Comparison of ENCODE assay signal across 8 mouse cellular contexts in genomic region chr13:55099726-55100478, GRCm38 (mm10). TPM values are rescaled to one million over a fixed set of nuclear protein-coding genes. Genes with fewer than 3 reads are reported as not detected.
DNase-seq lines count a peak whose midpoint lies in the region; ATAC-seq and TF ChIP-seq lines count a peak whose summit lies in the region.

Gene Uimc1, minus strand, starts transcription at chr13:55100300.

- ATAC-seq in heart, embryonic 15.5 days (replicated peaks; ENCODE audit: insufficient number of reproducible peaks, insufficient read depth, low FRiP score, low read depth) = peak; percentile 91
- ATAC-seq in neural tube, embryonic 14.5 days (ENCODE audit: low read depth) = peak; percentile 92

- peak; percentile 80 for DNase-seq in ES-CJ7 (ENCODE audit: low read depth, low spot score)
- DNase-seq in c-Kit-positive CD71-negative TER-119-negative erythroid progenitor cells, embryonic 14.5 days (ENCODE audit: low read depth) = peak; percentile 68
- peak; percentile 89 for DNase-seq in forebrain, embryonic 10.5 days (ENCODE audit: extremely low spot score, low spot score)
- DNase-seq in kidney, postnatal 14 days = peak; percentile 92
- peak; percentile 81 to 83 for DNase-seq in lung, adult 18-20 months

- peak within 1 kb of the TSS; percentile 97 for H3K9ac ChIP-seq in heart, embryonic 15.5 days
- peak within 1 kb of the TSS; percentile 87 for H3K9ac ChIP-seq in neural tube, embryonic 14.5 days (replicated peaks; ENCODE audit: low read depth, low read length)

- H3K4me3 ChIP-seq in forebrain, embryonic 10.5 days = peak within 1 kb of the TSS; percentile 89
- peak within 1 kb of the TSS; percentile 95 for H3K4me3 ChIP-seq in heart, embryonic 15.5 days
- H3K4me3 ChIP-seq in neural tube, embryonic 14.5 days (ENCODE audit: low read depth, low read length) = peak within 1 kb of the TSS; percentile 70
- peak within 1 kb of the TSS; percentile 96 for H3K4me3 ChIP-seq in testis, adult 2 months (ENCODE audit: control insufficient read depth, low read depth, low read length)

- no peaks in the 10 kb centered on the region for H3K36me3 ChIP-seq in forebrain, embryonic 10.5 days (replicated peaks)
- no peaks in the 10 kb centered on the region for H3K36me3 ChIP-seq in heart, embryonic 15.5 days
- H3K36me3 ChIP-seq in neural tube, embryonic 14.5 days (ENCODE audit: control insufficient read depth, insufficient read depth, low read length) = no peaks in the 10 kb centered on the region
- H3K36me3 ChIP-seq in testis, adult 2 months (ENCODE audit: control insufficient read depth, insufficient read depth, low read length) = no peaks in the 10 kb centered on the region

- WGBS in forebrain, embryonic 10.5 days = under 1% methylated on average over 81 of the region's 81 CpGs
- WGBS in heart, embryonic 15.5 days = under 1% methylated on average over 62 of the region's 81 CpGs
- WGBS in neural tube, embryonic 14.5 days = 1% methylated on average over 60 of the region's 81 CpGs

- H3K9me3 ChIP-seq in forebrain, embryonic 10.5 days = no peaks in the 10 kb centered on the region
- no peaks in the 10 kb centered on the region for H3K9me3 ChIP-seq in heart, embryonic 15.5 days (replicated peaks)
- H3K9me3 ChIP-seq in neural tube, embryonic 14.5 days (ENCODE audit: control insufficient read depth, low read length) = no peaks in the 10 kb centered on the region

- peak within 1 kb of the TSS; percentile 74 for H3K4me2 ChIP-seq in heart, embryonic 15.5 days
- H3K4me2 ChIP-seq in neural tube, embryonic 14.5 days (ENCODE audit: low read depth, low read length) = peak within 1 kb of the TSS; percentile 67

- peaks cover 24% of the 10 kb centered on the region for H3K4me1 ChIP-seq in forebrain, embryonic 10.5 days
- peaks cover 8% of the 10 kb centered on the region for H3K4me1 ChIP-seq in heart, embryonic 15.5 days (replicated peaks)
- peaks cover 7% of the 10 kb centered on the region; the same call in 1 of the 2 replicates for H3K4me1 ChIP-seq in neural tube, embryonic 14.5 days (ENCODE audit: control insufficient read depth, insufficient read depth, low read length)
- peaks cover 7% of the 10 kb centered on the region for H3K4me1 ChIP-seq in testis, adult 2 months (ENCODE audit: control insufficient read depth, insufficient read depth, low read length)

- peak; percentile 73 for TF ChIP-seq POLR2A in testis, adult 2 months (IDR thresholded peaks at IDR 0.05; ENCODE audit: control insufficient read depth, low read depth, low read length)

- peak within 1 kb of the TSS; percentile 95 for H3K27ac ChIP-seq in forebrain, embryonic 10.5 days
- peak within 1 kb of the TSS; percentile 96 for H3K27ac ChIP-seq in heart, embryonic 15.5 days
- peak within 1 kb of the TSS; percentile 85 for H3K27ac ChIP-seq in neural tube, embryonic 14.5 days (ENCODE audit: low read depth, low read length)
- peak within 1 kb of the TSS; percentile 93 for H3K27ac ChIP-seq in testis, adult 2 months (ENCODE audit: control insufficient read depth, insufficient read depth, low read depth, low read length)

- no peaks in the 10 kb centered on the region for H3K27me3 ChIP-seq in forebrain, embryonic 10.5 days (ENCODE audit: poor library complexity, severe bottlenecking)
- H3K27me3 ChIP-seq in heart, embryonic 15.5 days = no peaks in the 10 kb centered on the region
- H3K27me3 ChIP-seq in neural tube, embryonic 14.5 days (ENCODE audit: control insufficient read depth, insufficient read depth, low read length) = no peaks in the 10 kb centered on the region
- H3K27me3 ChIP-seq in testis, adult 2 months (ENCODE audit: control insufficient read depth, insufficient read depth, low read length) = no peaks in the 10 kb centered on the region

- no peak for TF ChIP-seq CTCF in testis, adult 2 months (IDR thresholded peaks at IDR 0.05; ENCODE audit: control insufficient read depth, insufficient read depth, insufficient replicate concordance, low read depth, low read length)

RNA-seq across cellular contexts. Expression of gene Uimc1, which starts in this region (rescaled TPM):
- 23.4 and 23.5 TPM in 2 replicates for polyA plus RNA-seq in forebrain, embryonic 10.5 days (2016; fragmentation: Nextera tagmentation; extraction: Ambion mirVana)
- polyA plus RNA-seq in heart, embryonic 15.5 days (2015; fragmentation: Nextera tagmentation; extraction: Ambion mirVana) = 14.9 and 16.4 TPM in 2 replicates
- polyA plus RNA-seq in neural tube, embryonic 14.5 days (2014; fragmentation: Nextera tagmentation; extraction: Ambion mirVana) = 20.6 and 20.9 TPM in 2 replicates
- 6.4 and 8.3 TPM in 2 replicates for polyA plus RNA-seq in testis, adult 2 months (2012; rRNA removed)

Comparison
In these comparisons a context has a peak if more than half of its experiments do, and no peak if none do; other contexts are left out.
1. Peak in every context shown above with its lines: DNase-seq, ATAC-seq, H3K4me3 ChIP-seq and H3K27ac ChIP-seq.